Mouse (Mus musculus) thymus, postnatal 14 days (tissue): ENCODE measurements around the gene Eif2b4.
A peak's percentile ranks its signal among the peaks of the same experiment; 100 is the strongest.

Experiments
- DNase-seq: peaks from one replicate; pipeline ENCODE4 v3.0.0; 2021

Gene Eif2b4

DNA sequence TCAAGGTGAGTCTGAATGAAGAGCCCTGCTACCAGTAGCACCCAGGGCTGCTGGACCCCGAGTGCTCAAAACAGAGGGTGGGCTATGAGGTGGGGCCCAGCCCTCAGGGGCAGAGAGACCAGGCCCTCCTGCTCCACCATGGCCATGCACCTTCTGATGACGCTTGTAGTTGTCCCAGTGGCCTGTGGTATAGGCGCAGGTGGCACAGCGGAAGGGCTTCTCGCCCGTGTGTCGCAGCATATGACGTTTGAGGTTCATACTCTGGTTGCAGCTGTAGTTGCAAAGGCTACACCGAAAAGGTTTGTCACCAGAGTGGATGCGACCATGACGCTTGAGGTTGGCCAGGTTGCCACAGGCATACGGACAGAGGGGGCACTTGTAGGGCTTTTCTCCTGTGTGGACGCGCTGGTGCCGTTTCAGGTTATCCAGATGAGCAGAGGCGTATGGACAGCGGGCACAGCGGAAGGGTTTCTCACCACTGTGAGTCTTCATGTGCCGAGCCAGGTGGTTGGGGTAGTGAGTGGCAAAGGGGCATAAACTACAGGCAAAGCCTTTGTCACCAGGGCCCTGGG lies 6.2 kb upstream of the Eif2b4 start:
- DNase-seq, result no peak

DNA sequence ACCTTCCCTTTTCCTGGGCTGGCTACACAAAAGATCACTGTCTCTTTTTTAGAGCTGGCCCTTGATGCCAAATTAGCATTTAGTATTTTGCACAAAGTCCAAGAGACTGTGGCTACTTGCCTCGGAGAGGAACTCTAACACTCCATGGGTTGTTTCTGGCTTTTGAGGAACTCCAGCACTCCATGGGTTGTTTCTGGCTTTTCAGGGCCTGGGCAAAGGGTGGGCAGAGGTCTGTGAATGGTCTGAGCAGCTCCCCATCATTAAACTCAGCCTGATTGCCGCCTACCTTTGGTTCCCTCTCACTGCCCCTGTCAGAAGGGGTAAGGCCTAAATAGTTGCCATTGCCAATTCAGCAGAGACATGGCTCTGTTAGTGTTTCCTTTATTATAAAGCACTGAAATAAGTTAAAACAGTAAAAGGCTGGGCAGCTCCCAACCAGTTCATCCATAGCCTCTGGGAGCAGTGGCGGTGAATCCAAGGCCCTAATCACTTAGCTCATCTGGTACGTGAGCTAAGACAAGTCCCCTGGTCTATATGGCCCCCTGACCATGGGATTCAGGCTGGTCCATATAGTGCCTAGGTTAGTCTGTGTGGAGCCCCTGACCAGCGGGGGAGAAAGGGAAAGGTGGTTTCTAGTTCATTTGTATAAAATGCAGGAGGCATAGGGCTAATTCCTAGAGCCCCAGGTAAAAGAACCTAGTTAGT lies 5.5 kb upstream of the Eif2b4 start:
- no peak for DNase-seq

DNA sequence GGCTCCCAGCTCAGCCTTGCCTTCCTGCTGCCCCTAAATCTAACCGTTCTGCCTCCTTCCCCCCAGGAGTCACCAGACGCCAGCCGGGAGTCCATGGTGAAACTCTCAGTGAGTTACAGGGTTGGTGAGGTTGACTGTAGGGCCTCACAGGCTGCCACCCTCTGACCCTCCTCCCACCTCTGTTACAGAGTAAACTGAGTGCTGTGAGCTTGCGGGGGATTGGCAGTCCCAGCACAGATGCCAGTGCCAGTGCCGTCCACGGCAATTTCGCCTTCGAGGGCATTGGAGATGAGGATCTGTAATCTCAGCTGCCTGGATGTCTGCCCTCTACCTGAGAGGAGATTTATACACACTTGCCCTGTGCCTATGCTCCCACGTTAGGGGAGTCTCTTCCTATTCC lies 4.9 kb upstream of the Eif2b4 start:
- no peak for DNase-seq

DNA sequence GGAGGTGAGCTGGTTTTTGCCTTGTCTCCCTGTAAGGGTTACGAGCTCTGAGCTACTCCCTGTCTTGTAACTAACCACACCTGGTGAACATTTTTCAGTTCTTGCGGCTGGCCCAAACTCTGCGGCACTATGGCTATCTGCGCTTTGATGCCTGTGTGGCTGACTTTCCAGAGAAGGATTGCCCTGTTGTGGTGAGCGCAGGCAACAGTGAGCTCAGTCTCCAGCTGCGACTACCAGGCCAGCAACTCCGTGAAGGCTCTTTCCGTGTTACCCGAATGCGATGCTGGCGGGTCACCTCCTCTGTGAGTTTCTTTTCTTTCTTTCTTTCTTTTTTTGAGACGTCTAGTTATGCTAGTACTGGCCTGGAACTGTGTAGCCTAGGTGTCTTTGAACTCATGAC lies 3.8 kb upstream of the Eif2b4 start:
- DNase-seq, result no peak

DNA sequence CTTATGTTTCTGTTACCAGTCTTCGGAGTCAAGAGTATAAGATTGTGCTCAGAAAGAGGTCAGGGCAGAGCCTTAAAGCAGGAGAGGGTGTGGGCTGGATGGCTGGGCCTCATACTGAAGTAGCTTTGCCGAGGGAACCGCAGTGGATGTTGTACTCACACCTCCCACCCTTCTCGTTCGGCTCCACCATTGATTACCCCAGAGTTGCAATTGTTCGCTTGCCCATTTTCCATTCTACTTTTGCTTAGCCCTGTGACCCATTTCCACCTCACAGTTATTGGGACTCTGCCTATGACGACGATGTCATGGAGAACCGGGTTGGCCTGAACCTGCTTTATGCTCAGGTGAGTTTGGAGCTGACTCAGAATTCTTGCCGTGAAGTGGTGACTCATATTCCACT lies 3.0 kb upstream of the Eif2b4 start:
- no peak for DNase-seq

DNA sequence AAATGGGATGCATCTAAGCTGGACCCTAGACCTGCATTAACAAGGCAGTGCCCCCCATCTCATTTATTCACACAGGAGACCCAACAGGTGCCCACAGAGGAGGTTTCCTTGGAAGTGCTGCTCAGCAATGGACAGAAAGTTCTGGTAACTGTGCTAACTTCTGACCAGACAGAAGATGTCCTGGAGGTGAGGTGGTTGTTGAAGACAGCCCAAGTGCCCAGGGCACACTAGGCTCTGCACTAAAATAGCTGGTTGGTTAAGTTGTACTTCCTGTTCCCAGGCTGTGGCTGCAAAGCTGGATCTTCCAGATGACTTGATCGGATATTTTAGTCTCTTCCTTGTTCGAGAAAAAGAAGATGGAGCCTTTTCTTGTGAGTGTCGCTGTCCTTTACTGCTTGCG lies 2.4 kb upstream of the Eif2b4 start:
- DNase-seq, result no peak

DNA sequence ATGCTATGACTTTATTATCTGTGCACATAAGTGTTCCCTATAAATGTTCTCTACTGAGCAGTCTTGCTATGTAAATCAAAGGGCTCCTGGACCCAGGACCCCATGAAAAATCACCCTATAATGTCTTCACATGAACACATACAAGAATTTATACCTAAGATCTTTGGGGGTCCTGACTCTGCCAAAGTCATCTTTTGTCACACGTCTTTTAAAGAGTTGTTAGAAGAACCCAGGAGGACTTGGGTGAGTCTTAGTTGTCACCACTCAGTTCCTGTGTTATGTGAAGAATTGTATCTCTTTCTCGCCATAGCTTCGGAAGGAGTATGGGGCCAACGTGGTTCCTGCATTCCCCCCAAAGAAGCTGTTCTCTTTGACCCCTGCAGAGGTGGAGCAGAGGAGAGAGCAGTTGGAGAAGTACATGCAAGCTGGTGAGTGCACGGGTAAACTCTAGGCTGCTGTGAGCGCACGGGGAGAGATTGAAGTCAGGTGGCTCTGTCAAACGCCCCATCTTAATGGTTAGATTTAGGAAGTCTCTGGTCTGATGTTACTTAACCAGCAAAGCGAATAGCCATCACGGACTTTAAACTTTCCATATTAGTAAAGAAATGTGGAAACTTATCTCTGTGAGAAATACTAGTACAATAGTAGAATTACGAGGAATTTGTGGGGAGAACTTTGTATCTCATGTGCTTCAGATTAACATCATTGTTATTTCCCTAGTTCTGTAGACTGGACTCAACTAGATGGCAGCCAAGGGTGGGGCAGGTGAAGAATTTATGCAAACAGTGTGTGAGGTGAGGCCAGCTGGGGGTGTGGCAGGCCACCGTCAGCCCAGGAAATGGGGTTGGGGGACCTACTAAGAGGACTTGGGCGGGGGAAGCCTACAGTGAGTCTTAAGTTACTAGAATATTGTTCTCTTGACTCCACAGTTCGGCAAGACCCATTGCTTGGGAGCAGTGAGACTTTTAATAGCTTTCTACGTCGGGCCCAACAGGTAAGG lies 1.6 kb upstream of the Eif2b4 start:
- DNase-seq, result no peak

DNA sequence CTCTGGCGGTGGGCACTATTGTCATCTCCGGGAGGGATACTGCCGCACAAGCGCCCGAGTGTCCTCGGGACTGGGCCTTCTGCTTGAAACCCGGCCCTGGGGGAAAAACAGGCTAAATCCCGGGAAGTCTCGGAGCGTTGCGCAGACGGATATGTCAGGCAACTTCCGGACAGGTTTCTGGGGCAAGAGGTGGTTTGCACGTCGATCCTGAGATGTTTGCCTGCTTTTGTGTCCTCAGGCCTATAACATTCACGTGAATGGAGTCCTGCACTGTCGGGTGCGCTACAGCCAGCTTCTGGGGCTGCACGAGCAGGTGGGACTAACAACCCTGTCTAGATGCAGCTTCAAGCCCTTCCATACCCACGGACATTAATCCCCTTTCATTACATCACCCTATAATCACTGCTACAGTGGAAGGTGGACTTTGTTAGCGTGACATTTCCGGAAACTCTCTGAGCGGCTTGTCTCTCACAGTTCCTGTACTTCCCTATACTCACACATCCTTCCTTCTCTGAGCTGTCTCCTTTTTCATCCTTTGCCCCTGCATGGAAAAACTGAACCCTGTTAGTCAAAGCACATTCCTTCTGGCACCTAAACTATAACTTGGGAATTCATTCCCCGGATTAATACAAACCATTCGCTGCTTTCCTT lies 526 bp upstream of the Eif2b4 start:
- DNase-seq, result no peak

DNA sequence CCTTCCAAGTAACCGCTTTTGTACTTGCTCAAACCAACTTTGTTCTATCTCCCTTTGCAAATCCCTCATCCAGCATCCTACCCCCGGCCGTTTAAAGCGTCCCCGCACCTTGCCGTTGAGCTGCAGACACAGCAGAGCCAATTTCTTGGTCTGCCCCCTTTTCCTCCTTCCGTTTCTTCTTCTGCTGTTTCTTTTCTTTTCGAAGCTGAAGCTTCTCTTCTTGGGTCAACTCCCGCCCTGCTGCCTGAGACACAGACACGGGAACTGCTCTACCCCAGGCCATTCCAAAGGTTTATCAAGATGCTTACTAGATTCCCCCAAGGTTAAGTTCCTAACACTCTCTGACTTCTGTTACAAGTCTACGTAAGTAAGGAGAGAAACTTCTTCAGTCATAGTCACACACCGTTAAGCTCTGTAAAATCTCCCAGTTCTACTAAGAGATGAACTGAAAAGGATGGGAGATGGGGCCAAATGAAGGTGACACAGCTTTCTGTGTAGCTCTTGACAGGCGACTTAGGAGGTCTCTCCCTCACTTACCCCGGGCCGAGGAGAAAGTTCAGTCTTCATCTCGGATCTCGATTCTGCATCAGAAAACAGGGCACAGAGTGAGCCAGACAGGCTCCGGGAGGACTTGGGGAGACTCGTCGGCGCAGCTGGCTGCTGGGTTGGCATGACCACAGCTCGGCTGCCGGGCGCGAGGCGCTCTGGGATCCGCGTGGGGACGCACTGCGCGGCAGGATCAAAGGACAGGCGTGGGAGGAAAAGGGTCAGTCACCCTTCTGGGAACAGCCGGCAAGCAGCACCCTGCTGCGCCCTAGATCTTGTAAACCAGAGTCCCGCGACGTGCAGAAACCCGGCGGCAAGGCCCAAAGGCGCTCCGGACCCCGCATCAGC lies 938 bp downstream of the Eif2b4 start:
- DNase-seq, result peak; percentile 27

DNA sequence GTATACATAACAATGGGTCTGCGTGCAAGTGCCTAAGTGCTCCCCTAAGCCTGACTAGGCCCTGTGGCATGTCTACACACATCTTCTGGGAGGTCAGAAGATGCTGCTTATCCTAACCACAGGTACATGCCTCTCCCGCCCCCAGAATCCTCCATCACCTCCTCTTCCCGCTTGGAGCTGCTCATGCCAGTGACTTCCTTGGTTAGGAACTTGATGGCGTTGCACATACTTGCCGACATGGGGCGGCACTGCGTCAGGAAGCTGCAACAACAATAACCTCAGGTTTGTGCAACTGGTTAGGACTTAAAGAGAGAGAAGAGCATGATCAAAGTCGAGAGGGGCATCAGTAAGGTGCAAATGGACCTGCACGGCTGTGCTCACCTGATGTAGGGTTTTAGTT lies 3.0 kb downstream of the Eif2b4 start:
- DNase-seq, result no peak

DNA sequence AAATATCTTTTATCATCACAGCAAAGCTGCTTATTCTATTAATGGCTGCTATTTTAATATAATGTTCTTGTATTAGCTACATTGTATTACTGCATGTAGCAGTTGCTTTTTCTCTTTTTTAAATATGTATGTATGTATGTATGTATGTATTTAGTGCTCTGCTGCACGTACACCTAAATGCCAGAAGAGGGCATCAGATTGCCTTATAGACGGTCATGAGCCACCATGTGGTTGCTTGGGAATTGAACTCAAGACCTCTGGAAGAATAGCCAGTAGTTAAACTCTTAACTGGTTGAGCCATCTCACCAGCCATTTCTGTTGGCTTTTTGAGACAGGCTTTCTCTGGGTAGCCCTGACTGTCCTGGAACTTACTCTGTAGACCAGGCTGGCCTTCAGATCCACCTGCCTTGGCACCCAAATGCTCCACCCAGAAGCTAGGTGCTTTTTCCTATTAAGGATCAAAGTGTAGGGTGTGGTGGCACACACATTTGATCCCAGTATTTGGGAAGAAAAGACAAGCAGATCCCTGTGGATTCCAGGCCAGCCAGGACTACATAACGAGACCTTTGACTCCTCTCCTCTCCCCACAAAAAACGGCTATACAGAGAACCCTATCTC lies 4.9 kb downstream of the Eif2b4 start:
- DNase-seq, result peak; percentile 38

DNA sequence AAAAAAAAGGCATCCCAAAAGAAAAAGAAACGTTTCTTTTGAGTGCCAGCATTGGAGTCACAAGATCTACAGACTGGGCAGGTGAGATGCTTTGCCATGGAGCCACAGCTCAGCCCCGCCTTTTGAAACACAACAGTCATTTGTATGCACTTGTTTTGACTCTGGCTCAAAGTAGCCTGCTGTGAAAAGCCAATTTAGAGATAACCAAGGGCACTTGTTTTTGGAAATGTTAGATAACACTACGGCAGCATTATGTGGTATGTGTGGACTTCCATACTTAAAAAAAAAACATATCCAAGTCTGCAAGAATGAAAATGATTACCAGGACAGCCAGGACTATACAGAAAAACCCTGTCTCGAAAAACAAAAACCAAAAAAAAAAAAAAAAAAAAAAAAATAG lies 9.6 kb downstream of the Eif2b4 start:
- DNase-seq, result no peak

DNA sequence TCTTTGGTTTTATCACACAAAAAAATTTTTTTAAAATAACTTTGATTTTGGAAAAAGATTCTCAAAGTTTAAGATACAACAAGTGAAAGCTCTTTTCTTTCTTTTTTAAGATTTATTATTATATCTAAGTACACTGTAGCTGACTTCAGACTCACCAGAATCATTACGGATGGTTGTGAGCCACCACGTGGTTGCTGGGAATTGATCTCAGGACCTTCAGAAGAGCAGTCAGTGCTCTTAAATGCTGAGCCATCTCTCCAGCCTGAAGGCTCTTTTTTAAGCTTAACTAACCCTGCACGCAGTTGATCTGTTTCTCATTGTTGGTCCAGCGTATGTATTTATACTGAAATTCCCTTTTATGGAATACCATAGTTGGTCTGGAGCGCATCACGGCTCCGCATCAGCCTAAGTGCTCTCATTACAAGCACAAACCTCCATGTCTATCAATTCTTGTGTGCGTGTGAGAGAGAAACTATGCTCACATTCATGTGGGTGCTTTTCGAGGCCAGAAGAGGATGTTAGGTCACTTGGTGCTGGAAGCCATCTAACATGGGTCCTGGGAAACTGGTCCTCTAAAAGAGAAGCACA lies 12.0 kb downstream of the Eif2b4 start:
- DNase-seq, result no peak

DNA sequence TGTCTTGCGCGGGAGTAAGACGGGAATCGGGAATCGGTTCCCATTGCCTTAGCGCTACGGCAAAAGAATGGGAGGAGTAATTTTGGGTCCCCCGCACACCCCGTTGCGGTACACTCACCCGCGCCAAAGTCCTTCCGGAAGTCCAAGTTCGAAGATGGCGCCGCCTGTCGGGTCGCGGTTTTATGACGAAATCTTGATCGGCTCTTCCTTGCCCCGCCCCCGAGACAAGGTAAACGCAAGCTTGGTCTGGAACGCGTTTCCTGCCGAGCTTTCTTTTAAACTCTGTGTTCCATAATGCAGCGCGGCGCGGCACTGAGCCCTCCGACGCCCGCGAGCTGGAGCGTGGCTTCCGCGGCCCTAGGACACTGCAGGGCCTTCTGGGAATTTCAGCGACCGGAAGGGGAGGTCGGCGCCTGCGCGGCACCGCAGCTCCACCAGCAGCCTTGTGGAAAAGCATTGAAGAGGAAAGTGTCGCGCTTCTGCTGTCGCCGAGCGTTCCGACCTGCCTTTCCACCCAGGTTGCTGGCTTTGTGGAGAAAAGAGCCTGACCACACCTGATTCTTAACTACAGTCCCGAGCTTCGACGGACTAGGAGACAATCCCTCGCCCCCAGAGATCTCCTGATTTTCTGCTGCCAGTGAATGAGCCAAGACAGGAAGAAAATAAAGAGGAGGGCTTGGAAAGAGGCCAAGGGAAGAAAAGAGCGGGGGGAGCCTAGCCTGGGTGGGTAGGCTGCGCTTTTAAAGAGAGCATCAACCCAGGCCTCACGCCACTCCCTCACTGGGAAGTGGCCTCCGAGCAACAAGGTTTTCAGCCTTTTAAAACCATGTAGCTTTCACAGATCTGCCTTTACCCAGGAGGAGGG lies 13.2 kb downstream of the Eif2b4 start, which contains the start of the genes Gm29609 and Gtf3c2:
Gm29609 (minus strand) TSS at position 146 of the 865 bp plus-strand sequence.
Gtf3c2 (minus strand) TSS at position 379 of the 865 bp plus-strand sequence.
- DNase-seq, result peak; percentile 96

DNA sequence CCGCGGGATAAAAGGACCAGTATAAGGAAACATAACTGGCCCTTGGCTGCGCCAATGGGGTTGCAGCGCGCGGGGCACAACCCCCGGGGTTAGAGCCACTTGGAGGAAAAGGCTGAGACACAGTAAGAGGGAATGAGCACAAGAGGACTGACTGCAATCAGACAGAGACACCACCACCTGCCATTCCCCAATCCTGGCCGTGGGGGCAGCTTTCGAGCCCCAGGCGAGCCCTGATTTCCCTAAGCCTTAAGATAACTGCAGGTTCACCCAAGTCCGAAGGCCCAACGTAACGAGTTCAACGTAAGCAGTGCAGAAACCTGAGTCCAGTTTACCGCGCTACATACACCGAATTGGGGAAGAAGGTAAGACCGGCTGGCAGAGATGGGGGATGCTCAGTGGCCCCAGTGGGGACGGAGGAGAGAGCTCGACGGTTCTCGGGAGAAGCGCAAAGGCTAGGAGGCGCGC lies 13.9 kb downstream of the Eif2b4 start:
- DNase-seq, result no peak

DNA sequence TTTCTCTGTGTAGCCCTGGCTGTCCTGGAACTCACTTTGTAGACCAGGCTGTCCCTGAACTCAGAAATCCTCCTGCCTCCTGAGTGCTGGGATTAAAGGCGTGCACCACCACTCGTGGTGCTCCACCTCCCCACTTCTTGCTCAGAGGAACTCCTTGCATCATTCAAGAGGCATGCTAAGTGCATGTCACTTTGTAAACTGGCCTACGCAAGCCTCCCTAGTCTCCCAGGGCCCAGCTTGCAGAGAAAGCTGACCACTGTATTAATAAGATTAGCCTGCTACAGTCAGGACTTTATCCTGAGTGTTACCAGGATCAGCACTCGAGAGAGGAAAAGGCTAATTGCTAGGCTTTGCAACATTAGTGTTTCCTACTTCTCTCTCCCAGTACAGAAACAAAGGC lies 24.6 kb downstream of the Eif2b4 start:
- DNase-seq, result no peak

DNA sequence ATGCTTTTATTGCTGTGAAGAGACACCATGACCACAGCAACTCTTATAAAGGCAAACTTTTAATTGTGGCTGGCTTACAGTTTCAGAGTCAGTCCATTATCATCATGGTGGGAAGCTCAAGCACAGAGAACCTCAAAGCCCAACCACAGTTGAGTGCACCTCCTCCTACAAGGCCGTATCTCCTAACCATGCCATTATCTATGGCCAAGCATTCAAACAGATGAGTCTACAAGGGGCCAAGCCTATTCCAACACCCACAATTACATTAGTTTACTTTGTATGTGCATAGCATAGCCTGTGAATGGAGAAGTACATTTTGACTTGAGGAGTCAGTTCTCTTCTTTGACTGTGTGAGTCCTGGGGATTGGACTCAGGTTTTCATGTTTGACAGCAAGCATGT lies 28.4 kb downstream of the Eif2b4 start:
- no peak for DNase-seq

DNA sequence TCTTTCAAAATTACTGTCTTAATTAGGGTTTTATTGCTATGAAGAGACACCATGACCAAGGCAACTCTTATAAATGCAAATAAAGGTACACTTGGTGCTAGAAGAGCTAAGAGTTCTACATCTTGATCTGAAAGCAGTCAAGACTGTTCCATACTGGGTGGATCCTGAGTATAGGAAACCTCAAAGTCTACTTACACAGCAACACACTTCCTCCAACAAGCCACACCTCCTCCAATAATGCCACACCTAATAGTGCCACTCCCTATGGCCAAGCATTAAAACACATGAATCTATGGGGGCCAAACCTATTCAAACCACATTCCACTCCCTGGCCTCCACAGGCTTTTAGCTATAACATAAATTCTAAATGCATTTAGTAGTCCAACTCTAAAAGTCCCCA lies 30.8 kb downstream of the Eif2b4 start:
- no peak for DNase-seq

DNA sequence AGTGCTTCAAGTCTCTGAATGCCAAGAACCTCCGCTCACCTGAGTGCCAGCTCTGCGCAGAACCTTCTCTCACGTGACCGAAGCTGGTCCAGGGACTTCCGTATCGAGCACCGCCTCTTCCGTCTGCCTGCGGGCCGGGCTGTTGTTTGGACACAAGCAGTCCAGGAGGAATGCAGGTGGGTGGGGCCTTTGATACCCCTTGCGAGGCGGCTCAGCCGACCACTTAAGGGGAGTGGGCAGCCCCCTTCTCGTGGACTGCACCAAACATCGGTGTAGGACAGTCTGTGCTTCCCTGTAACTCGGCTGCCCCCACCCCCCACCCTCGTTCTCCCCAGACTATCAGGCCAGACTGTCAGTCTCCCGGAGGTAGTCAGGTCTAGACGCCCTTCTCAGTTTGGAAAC lies 39.1 kb downstream of the Eif2b4 start, which contains the start of gene Mpv17:
Mpv17 (minus strand) TSS at position 100 of the 402 bp plus-strand sequence.
- peak; percentile 76 for DNase-seq
